Comparison of ENCODE assay signal across 8 mouse cellular contexts in the genomic region with DNA sequence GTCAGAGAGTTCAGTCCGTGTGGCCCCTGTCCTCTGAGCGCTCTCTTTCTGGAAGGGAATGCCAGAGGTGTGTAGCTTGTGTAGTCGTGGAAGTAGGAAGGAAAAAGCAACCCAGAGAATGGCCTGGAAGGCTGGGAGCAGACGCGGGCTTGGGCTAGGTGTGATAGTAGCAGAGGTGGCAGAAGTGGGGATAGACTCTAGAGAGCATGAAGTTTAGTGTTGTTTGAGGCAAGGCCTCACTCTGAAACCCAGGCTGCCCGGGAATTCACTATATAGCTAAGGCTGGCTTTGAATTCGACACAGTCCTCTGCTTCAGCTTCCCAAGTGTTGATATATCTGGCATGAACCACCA. TPM values are rescaled to one million over a fixed set of nuclear protein-coding genes. Genes with fewer than 3 reads are reported as not detected.
DNase-seq lines count a peak whose midpoint lies in the region; ATAC-seq and TF ChIP-seq lines count a peak whose summit lies in the region.

No protein-coding gene starts in this region.

- TF ChIP-seq POLR2A in bone marrow, adult 2 months (IDR thresholded peaks at IDR 0.05; ENCODE audit: borderline replicate concordance, control insufficient read depth, low read depth, low read length): no peak

- TF ChIP-seq CTCF in bone marrow, adult 2 months (IDR thresholded peaks at IDR 0.05; ENCODE audit: control insufficient read depth, insufficient read depth, low read length): no peak

- no peaks in the 10 kb centered on the region for H3K27me3 ChIP-seq in heart, embryonic 13.5 days (replicated peaks)
- no peaks in the 10 kb centered on the region for H3K27me3 ChIP-seq in hindbrain, embryonic 15.5 days
- no peaks in the 10 kb centered on the region for H3K27me3 ChIP-seq in midbrain, embryonic 13.5 days

- peak overlapping the region; percentile 94 for H3K4me2 ChIP-seq in heart, embryonic 13.5 days
- H3K4me2 ChIP-seq in hindbrain, embryonic 15.5 days: peak overlapping the region; percentile 96
- peak overlapping the region; percentile 80 for H3K4me2 ChIP-seq in midbrain, embryonic 13.5 days (replicated peaks)

- under 1% methylated on average over 7 of the region's 7 CpGs for WGBS in heart, embryonic 13.5 days
- WGBS in bone marrow, adult 2 months: 1% methylated on average over 7 of the region's 7 CpGs
- 2% methylated on average over 7 of the region's 7 CpGs for WGBS in hindbrain, embryonic 15.5 days
- 2% methylated on average over 7 of the region's 7 CpGs for WGBS in midbrain, embryonic 13.5 days

- peak overlapping the region; percentile 51; the same call in 1 of the 2 replicates for H3K27ac ChIP-seq in heart, embryonic 13.5 days (replicated peaks)
- peak overlapping the region; percentile 10; the same call in 1 of the 2 replicates for H3K27ac ChIP-seq in bone marrow, adult 2 months (ENCODE audit: control insufficient read depth, insufficient read depth, low read depth, low read length, poor library complexity)
- H3K27ac ChIP-seq in hindbrain, embryonic 15.5 days (replicated peaks): peak overlapping the region; percentile 47; the same call in 1 of the 2 replicates
- 0 out of 2 replicates have a peak overlapping the region, but pooled peaks have one; percentile 10 for H3K27ac ChIP-seq in midbrain, embryonic 13.5 days

- no peak for DNase-seq in heart, postnatal 10 days
- DNase-seq in gastrocnemius, postnatal 14 days: no peak
- no peak for DNase-seq in frontal cortex, postnatal 25 days (ENCODE audit: low spot score in 2 of 2)
- no peak for DNase-seq in left cerebral cortex, postnatal 36 days (ENCODE audit: low spot score in 2 of 2)

- H3K9ac ChIP-seq in heart, embryonic 13.5 days: peak overlapping the region; percentile 91
- H3K9ac ChIP-seq in hindbrain, embryonic 15.5 days: peak overlapping the region; percentile 90
- peak overlapping the region; percentile 87 for H3K9ac ChIP-seq in midbrain, embryonic 13.5 days (replicated peaks)

- intact Hi-C loops in heart, postnatal 10 days (cut with DNase I): loop anchor here (10.0 kb wide), 1 partner anchor 227 kb away; the partner anchor contains the start of gene Pdxp
- intact Hi-C loops in gastrocnemius, postnatal 14 days (cut with DNase I; ENCODE audit: low total_unique reads): no loop called here
- intact Hi-C loops in left cerebral cortex, postnatal 36 days (cut with DNase I): loop anchor here (5.0 kb wide), 1 partner anchor 64 kb away; the partner anchor contains the start of gene Eif3l

- no peak for ATAC-seq in heart, embryonic 13.5 days (ENCODE audit: extremely low read depth, insufficient number of reproducible peaks, low FRiP score, low TSS enrichment)
- ATAC-seq in hindbrain, embryonic 15.5 days (ENCODE audit: low FRiP score, low read depth): no peak
- no peak; the same call in 1 of the 2 replicates for ATAC-seq in midbrain, embryonic 13.5 days

- peaks cover 26% of the 10 kb centered on the region for H3K36me3 ChIP-seq in heart, embryonic 13.5 days
- peaks cover 22% of the 10 kb centered on the region for H3K36me3 ChIP-seq in hindbrain, embryonic 15.5 days
- H3K36me3 ChIP-seq in midbrain, embryonic 13.5 days: peaks cover 26% of the 10 kb centered on the region

- H3K9me3 ChIP-seq in heart, embryonic 13.5 days: no peaks in the 10 kb centered on the region
- H3K9me3 ChIP-seq in hindbrain, embryonic 15.5 days: no peaks in the 10 kb centered on the region
- no peaks in the 10 kb centered on the region for H3K9me3 ChIP-seq in midbrain, embryonic 13.5 days

- peak overlapping the region; percentile 83 for H3K4me3 ChIP-seq in heart, embryonic 13.5 days
- peak overlapping the region; percentile 92 for H3K4me3 ChIP-seq in bone marrow, adult 2 months (replicated peaks; ENCODE audit: control insufficient read depth, low read depth, low read length)
- peak overlapping the region; percentile 94 for H3K4me3 ChIP-seq in hindbrain, embryonic 15.5 days
- H3K4me3 ChIP-seq in midbrain, embryonic 13.5 days (replicated peaks): peak overlapping the region; percentile 92

- peaks cover 28% of the 10 kb centered on the region for H3K4me1 ChIP-seq in heart, embryonic 13.5 days
- H3K4me1 ChIP-seq in bone marrow, adult 2 months (ENCODE audit: control insufficient read depth, insufficient read depth, low read length): no peaks in the 10 kb centered on the region
- peaks cover 20% of the 10 kb centered on the region for H3K4me1 ChIP-seq in hindbrain, embryonic 15.5 days (replicated peaks)
- peaks cover 21% of the 10 kb centered on the region for H3K4me1 ChIP-seq in midbrain, embryonic 13.5 days (replicated peaks)

RNA-seq across cellular contexts. Expression of gene 1700088E04Rik, which starts 0.5 kb away (rescaled TPM):
- polyA plus RNA-seq in heart, embryonic 13.5 days (2015; fragmentation: Nextera tagmentation; extraction: Ambion mirVana): 6.0 TPM in 2 replicates
- total RNA-seq in heart, postnatal 10 days (2021): 1 to 10 TPM; 1.8 to 2.3 TPM
- polyA plus RNA-seq in bone marrow, adult 2 months (2011; ENCODE audit: insufficient read depth, insufficient read length, low replicate concordance, missing spikeins): not detected in 2 replicates
- 17.2 and 22.0 TPM in 2 replicates for polyA plus RNA-seq in hindbrain, embryonic 15.5 days (2015; fragmentation: Nextera tagmentation; extraction: Ambion mirVana)
- 14.0 and 16.6 TPM in 2 replicates for polyA plus RNA-seq in midbrain, embryonic 13.5 days (2015; fragmentation: Nextera tagmentation; extraction: Ambion mirVana)
- 1 to 10 TPM in 1 of 2 experiments, under 1 TPM in 1; 0.43 to 1.1 TPM for total RNA-seq in gastrocnemius, postnatal 14 days (2021)
- 10 to 100 TPM; 12.6 to 13.2 TPM for total RNA-seq in left cerebral cortex, postnatal 36 days (2021)

RNA-seq across cellular contexts. Expression of gene Polr2f, which starts 0.7 kb away (rescaled TPM):
- polyA plus RNA-seq in heart, embryonic 13.5 days (2015; fragmentation: Nextera tagmentation; extraction: Ambion mirVana): 231 and 244 TPM in 2 replicates
- total RNA-seq in heart, postnatal 10 days (2021): 100 to 1,000 TPM; 118 to 130 TPM
- polyA plus RNA-seq in bone marrow, adult 2 months (2011; ENCODE audit: insufficient read depth, insufficient read length, low replicate concordance, missing spikeins): 72.8 and 74.0 TPM in 2 replicates
- 253 and 258 TPM in 2 replicates for polyA plus RNA-seq in hindbrain, embryonic 15.5 days (2015; fragmentation: Nextera tagmentation; extraction: Ambion mirVana)
- 295 and 296 TPM in 2 replicates for polyA plus RNA-seq in midbrain, embryonic 13.5 days (2015; fragmentation: Nextera tagmentation; extraction: Ambion mirVana)
- total RNA-seq in gastrocnemius, postnatal 14 days (2021): 10 to 100 TPM; 62.4 to 74.9 TPM
- 100 to 1,000 TPM in 1 of 2 experiments, 10 to 100 TPM in 1; 95.2 to 109 TPM for total RNA-seq in left cerebral cortex, postnatal 36 days (2021)

RNA-seq across cellular contexts. Expression of gene Sox10, which starts 23.5 kb away (rescaled TPM):
- polyA plus RNA-seq in heart, embryonic 13.5 days (2015; fragmentation: Nextera tagmentation; extraction: Ambion mirVana): 0.42 and 0.44 TPM in 2 replicates
- 1 to 10 TPM; 1.6 to 2.4 TPM for total RNA-seq in heart, postnatal 10 days (2021)
- not detected in 2 replicates for polyA plus RNA-seq in bone marrow, adult 2 months (2011; ENCODE audit: insufficient read depth, insufficient read length, low replicate concordance, missing spikeins)
- polyA plus RNA-seq in hindbrain, embryonic 15.5 days (2015; fragmentation: Nextera tagmentation; extraction: Ambion mirVana): 8.2 and 8.9 TPM in 2 replicates
- 0.58 and 0.67 TPM in 2 replicates for polyA plus RNA-seq in midbrain, embryonic 13.5 days (2015; fragmentation: Nextera tagmentation; extraction: Ambion mirVana)
- total RNA-seq in gastrocnemius, postnatal 14 days (2021): 1 to 10 TPM; 2.3 to 6.5 TPM
- total RNA-seq in left cerebral cortex, postnatal 36 days (2021): 10 to 100 TPM; 29.2 to 29.8 TPM

RNA-seq across cellular contexts. Expression of gene Micall1, which starts 32.8 kb away (rescaled TPM):
- polyA plus RNA-seq in heart, embryonic 13.5 days (2015; fragmentation: Nextera tagmentation; extraction: Ambion mirVana): 15.4 and 15.6 TPM in 2 replicates
- 10 to 100 TPM; 80.2 to 82.8 TPM for total RNA-seq in heart, postnatal 10 days (2021)
- 4.8 and 20.7 TPM in 2 replicates for polyA plus RNA-seq in bone marrow, adult 2 months (2011; ENCODE audit: insufficient read depth, insufficient read length, low replicate concordance, missing spikeins)
- polyA plus RNA-seq in hindbrain, embryonic 15.5 days (2015; fragmentation: Nextera tagmentation; extraction: Ambion mirVana): 12.4 and 15.0 TPM in 2 replicates
- polyA plus RNA-seq in midbrain, embryonic 13.5 days (2015; fragmentation: Nextera tagmentation; extraction: Ambion mirVana): 8.6 and 9.5 TPM in 2 replicates
- 10 to 100 TPM; 14.4 to 15.8 TPM for total RNA-seq in gastrocnemius, postnatal 14 days (2021)
- 10 to 100 TPM; 26.8 to 28.0 TPM for total RNA-seq in left cerebral cortex, postnatal 36 days (2021)
